8 mouse cellular contexts compared by ENCODE assay signal in the genomic region with DNA sequence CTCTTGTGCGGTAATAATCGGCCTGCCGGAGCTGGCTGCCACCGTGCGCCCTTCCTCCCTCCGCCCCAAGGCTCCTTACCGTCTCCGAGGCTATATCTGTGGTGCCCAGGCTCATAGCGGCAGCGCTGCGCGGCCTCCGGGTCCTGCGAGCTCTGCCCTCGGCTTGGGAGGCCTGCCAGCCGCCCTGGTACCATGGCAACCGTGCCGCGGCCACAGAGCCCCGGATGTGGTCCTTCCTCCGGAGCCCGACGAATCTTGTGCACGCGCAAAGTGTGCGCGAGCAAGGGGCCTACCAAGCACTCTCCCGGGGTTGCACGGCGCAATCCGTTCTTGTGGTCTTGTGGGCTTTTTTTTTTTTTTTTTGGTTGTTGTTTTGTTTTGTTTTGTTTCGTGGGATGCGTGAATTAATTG. TPM values are rescaled to one million over a fixed set of nuclear protein-coding genes. Genes with fewer than 3 reads are reported as not detected.
DNase-seq lines count a peak whose midpoint lies in the region; ATAC-seq and TF ChIP-seq lines count a peak whose summit lies in the region.

A gene (minus strand): TSS at position 276 of the 411 bp plus-strand sequence.

- no peaks in the 10 kb centered on the region for H3K9me3 ChIP-seq in G1E (replicated peaks)
- H3K9me3 ChIP-seq in forebrain, postnatal 0 days (ENCODE audit: low read length): no peaks in the 10 kb centered on the region
- no peaks in the 10 kb centered on the region for H3K9me3 ChIP-seq in lung, embryonic 16.5 days (ENCODE audit: control insufficient read depth, low read length)

- peaks cover 45% of the 10 kb centered on the region for H3K4me1 ChIP-seq in G1E (ENCODE audit: insufficient read depth, low read depth, low read length)
- H3K4me1 ChIP-seq in forebrain, postnatal 0 days (ENCODE audit: insufficient read depth): peaks cover 11% of the 10 kb centered on the region
- peaks cover 24% of the 10 kb centered on the region for H3K4me1 ChIP-seq in lung, embryonic 16.5 days (replicated peaks; ENCODE audit: control insufficient read depth, insufficient read depth, low read length)

- no peak for TF ChIP-seq CTCF in G1E (IDR thresholded peaks at IDR 0.05; ENCODE audit: low read depth, low read length)
- no peak; the same call in 1 of the 2 replicates for TF ChIP-seq CTCF in forebrain, postnatal 0 days (IDR thresholded peaks at IDR 0.05; ENCODE audit: low read depth)

- DNase-seq in G1E (ENCODE audit: low spot score): peak; percentile 86
- peak; percentile 97 to 98 for DNase-seq in cerebellum, adult 18-20 months
- DNase-seq in forebrain, postnatal 0 days: peak; percentile 96
- DNase-seq in heart, postnatal 4 days: peak; percentile 97
- DNase-seq in layer of hippocampus, adult 9-10 months (ENCODE audit: low spot score): peak; percentile 63
- DNase-seq in ovary, postnatal 10 days (ENCODE audit: low spot score): peak; percentile 98
- peak; percentile 94 for DNase-seq in thymus, postnatal 10 days (ENCODE audit: low spot score in 2 of 2)

- peak within 1 kb of the TSS; percentile 72 for H3K4me2 ChIP-seq in forebrain, postnatal 0 days (ENCODE audit: low read depth)
- peak within 1 kb of the TSS; percentile 89 for H3K4me2 ChIP-seq in lung, embryonic 16.5 days (ENCODE audit: low read depth, low read length)

- peaks cover 25% of the 10 kb centered on the region for H3K27me3 ChIP-seq in G1E (ENCODE audit: insufficient read depth, low read length)
- H3K27me3 ChIP-seq in forebrain, postnatal 0 days (ENCODE audit: insufficient read depth, low read length): no peaks in the 10 kb centered on the region
- H3K27me3 ChIP-seq in lung, embryonic 16.5 days (ENCODE audit: control insufficient read depth, insufficient read depth, low read depth, low read length): no peaks in the 10 kb centered on the region

- WGBS in forebrain, postnatal 0 days: 4% methylated on average over 30 of the region's 33 CpGs
- under 1% methylated on average over 29 of the region's 33 CpGs for WGBS in lung, embryonic 16.5 days

- H3K9ac ChIP-seq in forebrain, postnatal 0 days: peak within 1 kb of the TSS; percentile 85
- H3K9ac ChIP-seq in lung, embryonic 16.5 days (ENCODE audit: low read length): peak within 1 kb of the TSS; percentile 91

- no peak for ATAC-seq in G1E (ENCODE audit: extremely low read depth, insufficient number of reproducible peaks, low FRiP score, poor library complexity, severe bottlenecking)
- ATAC-seq in forebrain, postnatal 0 days: peak; percentile 66
- ATAC-seq in lung, embryonic 16.5 days (ENCODE audit: low read depth): peak; percentile 61

- H3K27ac ChIP-seq in forebrain, postnatal 0 days (ENCODE audit: low read depth, low read length): peak within 1 kb of the TSS; percentile 69
- H3K27ac ChIP-seq in lung, embryonic 16.5 days (ENCODE audit: low read length): peak within 1 kb of the TSS; percentile 88

- H3K36me3 ChIP-seq in G1E (replicated peaks): peaks cover 18% of the 10 kb centered on the region
- H3K36me3 ChIP-seq in forebrain, postnatal 0 days (ENCODE audit: insufficient read depth): peaks cover 6% of the 10 kb centered on the region; the same call in 1 of the 2 replicates
- no peaks in the 10 kb centered on the region; the same call in 1 of the 2 replicates for H3K36me3 ChIP-seq in lung, embryonic 16.5 days (ENCODE audit: control insufficient read depth, insufficient read depth, low read length)

- peak within 1 kb of the TSS; percentile 81 for H3K4me3 ChIP-seq in G1E (ENCODE audit: low read depth, low read length)
- peak within 1 kb of the TSS; percentile 63 for H3K4me3 ChIP-seq in forebrain, postnatal 0 days (ENCODE audit: low read depth, low read length)
- peak within 1 kb of the TSS; percentile 88 for H3K4me3 ChIP-seq in lung, embryonic 16.5 days (ENCODE audit: low read length)

RNA-seq across cellular contexts. Expression of the gene that starts here (rescaled TPM):
- 8.2 and 8.7 TPM in 2 replicates for total RNA-seq in G1E (2014; fragmentation: Nextera tagmentation)
- 6.3 and 7.6 TPM in 2 replicates for total RNA-seq in G1E (2017)
- polyA plus RNA-seq in G1E (2012): 2.7 and 3.0 TPM in 2 replicates
- total RNA-seq in forebrain, postnatal 0 days (2014; rRNA removed): 30.6 TPM in 2 replicates
- polyA plus RNA-seq in forebrain, postnatal 0 days (2015; fragmentation: Nextera tagmentation; extraction: Ambion mirVana): 19.0 and 27.1 TPM in 2 replicates
- 10 to 100 TPM; 11.3 to 12.8 TPM for total RNA-seq in heart, postnatal 4 days (2021)
- polyA plus RNA-seq in lung, embryonic 16.5 days (2015; fragmentation: Nextera tagmentation; extraction: Ambion mirVana): 20.9 and 21.5 TPM in 2 replicates
